Mouse (Mus musculus) spleen, adult 2 months (tissue): ENCODE results near the gene Pmis2. TPM values are rescaled to one million over a fixed set of nuclear protein-coding genes. Genes with fewer than 3 reads are reported as not detected.

Experiments
- DNase-seq, 2 experiments: peaks; one replicate each; pipeline versions ENCODE4 v3.0.0 to v3.0.0-alpha.2; 2012 to 2021; ENCODE audit warnings: low spot score in 2 of 2, low read depth in 1 of 2
- H3K27ac ChIP-seq: fragments of 200-500 bp; 2 replicates; pipeline ENCODE4 v1.5.1; 2012; ENCODE audit warnings: low read length, inconsistent platforms; ENCODE audit not compliant: insufficient read depth
- H3K27me3 ChIP-seq: fragments of 200-500 bp; 2 replicates; pipeline ENCODE4 v1.6.1; 2012; ENCODE audit warnings: mild to moderate bottlenecking, moderate library complexity, low read length, inconsistent platforms; ENCODE audit not compliant: control insufficient read depth, insufficient read depth
- H3K36me3 ChIP-seq: fragments of 200-500 bp; 2 replicates; pipeline ENCODE4 v1.6.1; 2012; ENCODE audit warnings: mild to moderate bottlenecking, low read length, inconsistent platforms; ENCODE audit not compliant: control insufficient read depth, insufficient read depth
- H3K4me1 ChIP-seq: fragments of 200-500 bp; 2 replicates; pipeline ENCODE4 v1.6.1; 2011; ENCODE audit warnings: inconsistent platforms; ENCODE audit not compliant: control insufficient read depth, insufficient read depth, insufficient read length
- H3K4me3 ChIP-seq: fragments of 200-500 bp; 2 replicates; pipeline ENCODE4 v1.5.1; 2011; ENCODE audit warnings: mild to moderate bottlenecking, inconsistent platforms; ENCODE audit not compliant: insufficient read depth, insufficient read length; ENCODE audit errors: extremely low read depth
- CTCF ChIP-seq: fragments of 200-500 bp; IDR thresholded peaks from 2 replicates; pipeline ENCODE4 v1.5.1; 2011; ENCODE audit warnings: mild to moderate bottlenecking, inconsistent platforms; ENCODE audit not compliant: insufficient read depth, insufficient read length, insufficient replicate concordance; ENCODE audit errors: extremely low read depth
- POLR2A ChIP-seq: fragments of 200-500 bp; IDR thresholded peaks from 2 replicates; pipeline ENCODE4 v1.6.1; 2011; ENCODE audit warnings: low read depth, low read length, inconsistent platforms
- WGBS: fragments of 180-500 bp; shearing (Covaris S2); methylation state at CpG from one replicate; pipeline ENCODE4 v1.1.7; 2018; 5-methylcytosine and 5-hydroxymethylcytosine counted together
- polyA plus RNA-seq: library from polyadenylated mRNA; depleted of rRNA; stranded (reverse); fragments of >200 nt; gene quantifications from 2 replicates; pipeline ENCODE4 v1.2.3, GENCODE M21; 2012

Gene Pmis2
- polyA plus RNA-seq, 1 experiment: not detected

- peak overlapping the region; percentile 95 for H3K4me3 ChIP-seq
- H3K4me1 ChIP-seq: peaks cover 5% of the 10 kb centered on the region; the same call in 1 of the 2 replicates
- WGBS: 14% methylated on average over 11 of the region's 11 CpGs
- H3K27me3 ChIP-seq: no peaks in the 10 kb centered on the region; the same call in 1 of the 2 replicates
- peaks cover 5% of the 10 kb centered on the region for H3K36me3 ChIP-seq
- TF ChIP-seq POLR2A: no peak
- TF ChIP-seq CTCF: no peak
- no peak for DNase-seq
- no peak overlapping the region for H3K27ac ChIP-seq
Observed at GRCm38 (mm10) chr7:30665321-30665720, 6.1 kb downstream of the Pmis2 start.

- TF ChIP-seq POLR2A: no peak; the same call in 1 of the 2 replicates
- no peak for TF ChIP-seq CTCF
- DNase-seq: peak; percentile 86 to 88
- H3K27ac ChIP-seq: peak within 1 kb of the TSS; percentile 43
- peak within 1 kb of the TSS; percentile 95 for H3K4me3 ChIP-seq
- H3K36me3 ChIP-seq: peaks cover 8% of the 10 kb centered on the region
- peaks cover 5% of the 10 kb centered on the region; the same call in 1 of the 2 replicates for H3K4me1 ChIP-seq
- WGBS: under 1% methylated on average over 34 of the region's 34 CpGs
- H3K27me3 ChIP-seq: no peaks in the 10 kb centered on the region; the same call in 1 of the 2 replicates
Observed at GRCm38 (mm10) chr7:30664529-30665200, 6.7 kb downstream of the Pmis2 start, which contains the start of gene Haus5. TSS of gene Haus5 (minus strand) at chr7:30664994.

- Histone ChIP-seq H3K36me3 (peaks cover 25% of the 10 kb centered on the region), H3K4me3 (peak within 1 kb of the TSS; percentile 77), H3K27ac (peak within 1 kb of the TSS; percentile 60), H3K27me3 (no peaks in the 10 kb centered on the region), H3K4me1 (no peaks in the 10 kb centered on the region)
- 2% methylated on average over 59 of the region's 59 CpGs for WGBS
- peak; percentile 98 to 99 for DNase-seq
- TF ChIP-seq CTCF (no peak), POLR2A (peak; percentile 82)
Observed at GRCm38 (mm10) chr7:30649591-30650540, 21.5 kb downstream of the Pmis2 start, which contains the start of gene Rbm42. TSS of gene Rbm42 (minus strand) at chr7:30650317.

GRCm38 (mm10) chr7:30639083-30639482, 32.3 kb downstream of the Pmis2 start:
- WGBS: 37% methylated on average over 4 of the region's 4 CpGs
- no peaks in the 10 kb centered on the region for H3K4me1 ChIP-seq

GRCm38 (mm10) chr7:30636395-30636794, 35.0 kb downstream of the Pmis2 start:
- peaks cover 15% of the 10 kb centered on the region for H3K27me3 ChIP-seq
- H3K27ac ChIP-seq: no peak overlapping the region
- peaks cover 9% of the 10 kb centered on the region for H3K36me3 ChIP-seq
- H3K4me1 ChIP-seq: no peaks in the 10 kb centered on the region
- 33% methylated on average over 11 of the region's 11 CpGs for WGBS
- no peak for DNase-seq
- no peak overlapping the region for H3K4me3 ChIP-seq
- TF ChIP-seq POLR2A (no peak), CTCF (no peak)

More at GRCm38 (mm10) chr7:30639083-30639482, 32.3 kb downstream of the Pmis2 start:
- DNase-seq: no peak
- peaks cover 10% of the 10 kb centered on the region for H3K27me3 ChIP-seq
- no peak for TF ChIP-seq CTCF
- TF ChIP-seq POLR2A: no peak
- peaks cover 33% of the 10 kb centered on the region for H3K36me3 ChIP-seq
- H3K27ac ChIP-seq: no peak overlapping the region
- H3K4me3 ChIP-seq: no peak overlapping the region

DNA sequence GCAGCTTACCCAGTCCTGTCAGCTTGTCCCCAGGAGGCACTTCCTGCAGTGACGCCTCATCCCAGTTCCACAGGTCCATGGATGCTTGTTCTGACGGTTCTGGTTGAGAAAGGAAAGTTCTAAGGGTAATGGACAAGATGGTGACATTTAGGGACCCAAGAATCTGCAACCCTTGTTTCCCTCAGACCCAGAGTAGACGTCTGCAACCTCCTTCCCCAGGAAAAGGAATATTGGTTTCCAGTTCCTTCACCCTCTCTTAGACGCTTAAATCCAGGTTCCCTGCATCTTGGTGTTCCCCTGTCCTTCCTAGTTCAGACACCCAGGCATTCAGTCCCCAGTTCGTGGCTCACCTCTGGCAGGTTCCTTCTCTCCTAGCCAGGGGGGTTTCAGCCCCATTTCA, 35.7 kb downstream of the Pmis2 start, which contains the start of gene Etv2:
Etv2 (minus strand) TSS at position 101 of the 400 bp plus-strand sequence.
- H3K36me3 ChIP-seq: 0 out of 2 replicates have a peak, but pooled peaks cover 3% of the 10 kb centered on the region
- no peak for DNase-seq
- 10% methylated on average over 5 of the region's 5 CpGs for WGBS
- no peak for TF ChIP-seq POLR2A
- no peak for TF ChIP-seq CTCF
- no peak within 1 kb of the TSS for H3K27ac ChIP-seq
- H3K4me3 ChIP-seq: no peak within 1 kb of the TSS
- H3K27me3 ChIP-seq: peaks cover 15% of the 10 kb centered on the region
- H3K4me1 ChIP-seq: no peaks in the 10 kb centered on the region
